Mouse (Mus musculus) liver, embryonic 14.5 days (tissue): Measurements from ENCODE around the gene Map4k2. TPM values are rescaled to one million over a fixed set of nuclear protein-coding genes. Genes with fewer than 3 reads are reported as not detected.

ENCODE experiments used
- ATAC-seq: fragments of 200-750 bp; cut with Nextera tagmentation; 2 replicates; pipeline ENCODE4 v1.8.0; 2017; ENCODE audit warnings: moderate number of reproducible peaks, mild to moderate bottlenecking, moderate library complexity; ENCODE audit not compliant: insufficient read depth
- DNase-seq, 3 experiments: peaks; one replicate each; pipeline ENCODE4 v3.0.0-alpha.2; 2012 to 2013; ENCODE audit warnings: low read depth in 3 of 3, low spot score in 3 of 3
- H3K27ac ChIP-seq: fragments of 300-500 bp; sonication (generic); 2 replicates; pipeline ENCODE4 v1.5.1; 2014; ENCODE audit warnings: moderate library complexity, mild to moderate bottlenecking, control low read depth, inconsistent platforms
- H3K27me3 ChIP-seq: fragments of 300-500 bp; sonication (generic); 2 replicates; pipeline ENCODE4 v1.6.1; 2014; ENCODE audit warnings: mild to moderate bottlenecking, low read length, moderate library complexity; ENCODE audit not compliant: control insufficient read depth, insufficient read depth
- H3K36me3 ChIP-seq: fragments of 300-500 bp; sonication (generic); replicated peaks from 2 replicates; pipeline ENCODE4 v1.6.1; 2014; ENCODE audit warnings: low read depth; ENCODE audit not compliant: control insufficient read depth, insufficient read depth
- H3K4me1 ChIP-seq, 2 experiments: fragments of 200-500 bp in 1 of 2; fragments of 300-500 bp in 1 of 2; sonication (generic) in 1 of 2; replicated peaks; 2 replicates each; pipeline ENCODE4 v1.6.1; 2012 to 2014; ENCODE audit warnings: antibody characterized with exemption in 1 of 2, inconsistent platforms in 1 of 2, low read length in 1 of 2; ENCODE audit not compliant: control insufficient read depth in 2 of 2, insufficient read depth in 2 of 2
- H3K4me2 ChIP-seq: fragments of 300-500 bp; sonication (generic); 2 replicates; pipeline ENCODE4 v1.6.1; 2014; ENCODE audit warnings: low read depth, mild to moderate bottlenecking, control low read depth, moderate library complexity
- H3K4me3 ChIP-seq, 2 experiments: fragments of 200-500 bp in 1 of 2; fragments of 300-500 bp in 1 of 2; sonication (generic) in 1 of 2; 2 replicates each; pipeline ENCODE4 v1.5.1; 2012 to 2014; ENCODE audit warnings: low read depth in 2 of 2, low read length in 2 of 2, mild to moderate bottlenecking in 2 of 2, control low read depth in 1 of 2, inconsistent platforms in 1 of 2, moderate library complexity in 1 of 2; ENCODE audit not compliant: insufficient read depth in 1 of 2
- H3K9ac ChIP-seq: fragments of 300-500 bp; sonication (generic); replicated peaks from 2 replicates; pipeline ENCODE4 v1.6.1; 2014; ENCODE audit warnings: mild to moderate bottlenecking, control low read depth, moderate library complexity
- H3K9me3 ChIP-seq: fragments of 300-500 bp; sonication (generic); 2 replicates; pipeline ENCODE4 v1.6.1; 2016; ENCODE audit warnings: low read length, mixed read lengths; ENCODE audit not compliant: control insufficient read depth
- CTCF ChIP-seq: IDR thresholded peaks from 2 replicates; pipeline ENCODE4 v1.5.1; 2016; ENCODE audit warnings: antibody characterized with exemption, low read depth, control low read depth
- EP300 ChIP-seq: IDR thresholded peaks from 2 replicates; pipeline ENCODE4 v1.6.1; 2016; ENCODE audit warnings: antibody characterized with exemption, low read depth
- WGBS: fragments of 180-500 bp; shearing (Covaris S2); extraction: QIAGEN DNeasy Blood & Tissue Kit; methylation state at CpG from one replicate; pipeline ENCODE4 v1.1.7; 2014; ENCODE audit not compliant: insufficient replicate concordance; 5-methylcytosine and 5-hydroxymethylcytosine counted together
- polyA plus RNA-seq, 2 experiments: library from polyadenylated mRNA; depleted of rRNA in 1 of 2; stranded (reverse) in 1 of 2; unstranded in 1 of 2; fragments of >200 nt; fragmentation: Nextera tagmentation in 1 of 2; extraction: Ambion mirVana in 1 of 2; gene quantifications; 2 replicates each; pipeline versions ENCODE4 v1.2.1 to v1.2.3; 2012 to 2014

The Map4k2 gene
- polyA plus RNA-seq, 2 experiments: 3.0 to 17.6 TPM

GRCm38 (mm10) chr19:6382323-6382924, 41.5 kb downstream of the Map4k2 start:
- no peaks in the 10 kb centered on the region for H3K9me3 ChIP-seq
- DNase-seq (no peak), ATAC-seq (no peak)
- no peak overlapping the region for H3K4me3 ChIP-seq
- no peak overlapping the region for H3K4me2 ChIP-seq
- WGBS: 47% methylated on average over 4 of the region's 4 CpGs
- no peaks in the 10 kb centered on the region for H3K27me3 ChIP-seq
- H3K4me1 ChIP-seq: peaks cover 0 to 4% of the 10 kb centered on the region in 2 experiments; a peak in 2 of 4 replicates
- H3K9ac ChIP-seq: no peak overlapping the region
- no peak overlapping the region for H3K27ac ChIP-seq
- no peak for TF ChIP-seq EP300
- no peak for TF ChIP-seq CTCF
- H3K36me3 ChIP-seq: peaks cover 14% of the 10 kb centered on the region

- DNase-seq (no peak), ATAC-seq (no peak)
Measured at GRCm38 (mm10) chr19:6383470-6383869, 42.5 kb downstream of the Map4k2 start.

GRCm38 (mm10) chr19:6384128-6384527, 43.2 kb downstream of the Map4k2 start, which contains the start of gene Pygm:
Gene Pygm, plus strand, starts transcription at chr19:6384399.
- H3K27me3 ChIP-seq: no peaks in the 10 kb centered on the region
- H3K4me3 ChIP-seq: no peak within 1 kb of the TSS
- DNase-seq (no peak), ATAC-seq (no peak)
- TF ChIP-seq CTCF (no peak), EP300 (no peak)
- H3K27ac ChIP-seq: no peak within 1 kb of the TSS
- peaks cover 0 to 4% of the 10 kb centered on the region in 2 experiments; a peak in 2 of 4 replicates for H3K4me1 ChIP-seq
- WGBS: 21% methylated on average over 7 of the region's 7 CpGs
- H3K9ac ChIP-seq: no peak within 1 kb of the TSS
- no peaks in the 10 kb centered on the region for H3K9me3 ChIP-seq
- H3K4me2 ChIP-seq: no peak within 1 kb of the TSS
- H3K36me3 ChIP-seq: no peaks in the 10 kb centered on the region; the same call in 1 of the 2 replicates

More at GRCm38 (mm10) chr19:6383470-6383869, 42.5 kb downstream of the Map4k2 start:
- no peak overlapping the region for H3K27ac ChIP-seq
- H3K9ac ChIP-seq: no peak overlapping the region
- 31% methylated on average over 5 of the region's 5 CpGs for WGBS
- no peaks in the 10 kb centered on the region for H3K9me3 ChIP-seq
- TF ChIP-seq EP300: no peak
- no peak for TF ChIP-seq CTCF
- peaks cover 0 to 4% of the 10 kb centered on the region in 2 experiments; a peak in 2 of 4 replicates for H3K4me1 ChIP-seq
- no peaks in the 10 kb centered on the region for H3K27me3 ChIP-seq
- H3K36me3 ChIP-seq: peaks cover 5% of the 10 kb centered on the region
- no peak overlapping the region for H3K4me3 ChIP-seq
- H3K4me2 ChIP-seq: no peak overlapping the region

GRCm38 (mm10) chr19:6384954-6385353, 44.0 kb downstream of the Map4k2 start:
- no peak overlapping the region for H3K4me3 ChIP-seq
- no peak for TF ChIP-seq CTCF
- no peak for TF ChIP-seq EP300
- H3K9ac ChIP-seq: no peak overlapping the region
- H3K27me3 ChIP-seq: no peaks in the 10 kb centered on the region
- DNase-seq: no peak
- no peak overlapping the region for H3K27ac ChIP-seq
- WGBS: 65% methylated on average over 11 of the region's 11 CpGs
- H3K36me3 ChIP-seq: no peaks in the 10 kb centered on the region
- H3K4me1 ChIP-seq: peaks cover 0 to 5% of the 10 kb centered on the region in 2 experiments; a peak in 2 of 4 replicates
- no peak overlapping the region for H3K4me2 ChIP-seq
- no peak for ATAC-seq
- no peaks in the 10 kb centered on the region for H3K9me3 ChIP-seq

GRCm38 (mm10) chr19:6385419-6385818, 44.5 kb downstream of the Map4k2 start:
- H3K4me3 ChIP-seq: no peak overlapping the region
- DNase-seq (no peak), ATAC-seq (no peak)
- no peaks in the 10 kb centered on the region for H3K36me3 ChIP-seq
- no peak overlapping the region for H3K9ac ChIP-seq
- WGBS: 70% methylated on average over 5 of the region's 5 CpGs
- no peaks in the 10 kb centered on the region for H3K9me3 ChIP-seq
- no peaks in the 10 kb centered on the region for H3K27me3 ChIP-seq
- no peak overlapping the region for H3K27ac ChIP-seq
- TF ChIP-seq CTCF (no peak), EP300 (no peak)
- H3K4me2 ChIP-seq: no peak overlapping the region
- peaks cover 0 to 5% of the 10 kb centered on the region in 2 experiments; a peak in 2 of 4 replicates for H3K4me1 ChIP-seq
